Mouse (Mus musculus): ENCODE data around the gene Pex14.
A peak's percentile ranks its signal among the peaks of the same experiment; 100 is the strongest.

- TF ChIP-seq CTCF (IDR thresholded peaks at IDR 0.05) (no peak), POLR2A (IDR thresholded peaks at IDR 0.05; ENCODE audit: insufficient read depth, low read depth, low read length) (peak; percentile 74)
Observed at GRCm38 (mm10) chr4:149099369-149100017, at the start of gene Pex14.

Data from heart, adult 2 months (tissue).